Mouse (Mus musculus) adrenal gland, postnatal 4 days (tissue): Measurements from ENCODE around the gene Sh3pxd2a. TPM values are rescaled to one million over a fixed set of nuclear protein-coding genes. Genes with fewer than 3 reads are reported as not detected.

Experiments
- DNase-seq, 2 experiments: peaks; one replicate each; pipeline ENCODE4 v3.0.0; 2021 to 2022; ENCODE audit warnings: low spot score in 2 of 2, mixed read lengths in 2 of 2
- long read RNA-seq, 2 experiments: library from polyadenylated mRNA; stranded (forward); transcript quantifications; one replicate each; pipeline ENCODE4 v2.0.0; 2021
- total RNA-seq, 2 experiments: library from RNA; stranded (reverse); gene quantifications; 2 replicates each; pipeline ENCODE4 v1.2.3; 2021

The Sh3pxd2a gene
- 10 to 100 TPM; 81.7 to 88.7 TPM for total RNA-seq
- long read RNA-seq, experiment 1, partial matches to known transcripts, result 0 of 5 reads
- long read RNA-seq, experiment 1, other reads (novel, unspliced or antisense), result 5 of 5 reads
- long read RNA-seq, experiment 2, partial matches to known transcripts, result 0 of 8 reads
- long read RNA-seq, experiment 2, other reads (novel, unspliced or antisense), result 8 of 8 reads

DNA sequence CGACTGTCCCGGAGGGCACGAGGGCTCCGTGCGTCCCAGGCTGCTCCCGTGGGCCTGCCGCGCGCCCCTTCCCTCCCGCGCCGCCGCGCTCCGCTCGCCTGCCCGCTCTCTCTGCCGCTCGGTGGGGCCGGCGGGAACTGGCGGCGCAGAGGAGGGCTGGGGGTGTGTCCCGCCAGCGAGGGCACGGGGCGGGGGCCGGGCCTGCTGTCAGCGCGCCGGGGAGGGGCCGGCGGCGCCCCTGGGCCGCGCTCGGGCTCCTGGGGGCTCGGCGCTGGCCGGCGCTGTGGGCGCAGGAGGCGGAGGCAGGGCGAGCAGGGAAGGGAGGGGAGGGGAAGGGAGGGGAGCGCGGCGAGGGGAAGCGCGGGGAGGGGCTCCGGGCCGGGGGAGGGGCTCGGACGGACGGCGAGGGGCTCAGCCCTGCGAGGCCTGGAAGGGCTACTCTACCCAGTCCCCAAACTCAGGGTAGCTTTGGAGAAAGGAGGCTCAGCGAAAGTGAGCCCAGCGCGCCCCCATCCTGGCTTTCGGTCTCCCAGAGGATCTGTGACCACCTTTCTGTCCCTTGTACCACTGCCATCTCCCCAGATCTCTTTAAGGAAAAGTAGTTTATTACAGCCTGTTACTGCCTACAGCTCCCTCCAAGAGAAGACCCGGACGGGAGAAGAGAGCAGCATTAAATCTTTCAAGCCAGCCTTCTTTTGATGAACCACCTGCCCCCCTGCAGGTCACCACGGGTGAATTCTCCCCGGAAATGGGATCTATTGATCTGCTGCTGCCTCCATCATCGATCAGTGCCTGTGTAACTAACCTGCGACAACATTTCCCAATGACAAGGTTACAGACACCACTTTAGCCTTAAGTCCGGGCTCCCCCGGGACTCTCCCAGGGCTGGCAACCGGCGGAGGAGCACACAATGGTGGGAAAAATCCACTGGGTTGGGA is at the start of gene Sh3pxd2a:
Sh3pxd2a (minus strand) TSS at position 98 of the 938 bp plus-strand sequence.
- DNase-seq, result peak; percentile 30 to 49

DNA sequence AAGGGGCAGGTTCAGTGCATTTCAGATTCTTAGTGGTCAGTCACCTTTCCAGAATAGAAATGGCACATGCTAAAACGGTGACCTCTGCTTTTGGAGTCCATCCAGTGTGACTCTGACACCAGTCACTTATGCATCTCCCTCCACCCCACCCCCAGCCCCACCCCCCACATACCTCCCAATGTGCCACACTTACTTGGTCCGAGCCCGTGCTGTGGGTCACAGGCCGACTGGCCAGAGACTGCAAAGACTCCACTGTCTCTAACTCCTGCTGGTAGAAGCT is 49.4 kb upstream of the Sh3pxd2a start:
- DNase-seq, result no peak

DNA sequence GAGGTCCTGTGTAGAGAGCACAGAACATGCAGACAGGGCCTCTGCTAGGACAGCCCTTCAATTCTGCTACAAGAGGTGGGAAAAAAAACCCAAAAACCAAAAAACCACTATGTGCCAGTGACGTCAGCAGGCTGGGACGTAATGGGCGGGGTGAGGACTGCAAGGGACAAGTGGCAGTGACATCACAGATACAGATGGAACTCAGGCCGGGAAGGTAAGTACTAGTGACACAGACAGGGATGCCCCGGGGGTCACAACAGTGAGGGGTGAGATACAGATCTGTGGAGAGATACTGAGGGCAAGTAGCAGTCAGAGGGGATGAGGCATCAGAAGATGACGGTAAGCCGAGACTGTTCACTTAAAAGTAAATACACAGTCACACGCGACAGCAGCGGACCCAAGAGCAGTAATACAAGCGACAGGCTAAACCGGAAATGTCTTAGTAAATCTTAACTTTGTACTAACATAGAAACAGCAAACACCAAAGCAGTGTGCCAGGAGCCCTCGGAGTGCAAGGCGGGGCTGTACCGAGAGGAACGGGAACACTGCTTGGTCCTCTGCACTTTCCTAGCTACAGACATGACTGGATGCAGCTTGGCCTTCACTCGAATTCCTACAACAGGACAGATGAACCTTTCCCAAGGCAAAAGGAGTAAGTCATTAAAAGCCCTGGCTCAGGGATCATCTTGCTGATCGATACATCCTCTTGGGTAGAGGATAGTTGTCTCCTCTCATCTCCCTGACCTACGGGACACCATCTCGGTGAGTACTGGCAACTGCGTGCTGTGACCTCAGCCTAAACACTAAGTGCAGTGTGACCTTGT is 48.8 kb upstream of the Sh3pxd2a start:
- DNase-seq, result no peak

DNA sequence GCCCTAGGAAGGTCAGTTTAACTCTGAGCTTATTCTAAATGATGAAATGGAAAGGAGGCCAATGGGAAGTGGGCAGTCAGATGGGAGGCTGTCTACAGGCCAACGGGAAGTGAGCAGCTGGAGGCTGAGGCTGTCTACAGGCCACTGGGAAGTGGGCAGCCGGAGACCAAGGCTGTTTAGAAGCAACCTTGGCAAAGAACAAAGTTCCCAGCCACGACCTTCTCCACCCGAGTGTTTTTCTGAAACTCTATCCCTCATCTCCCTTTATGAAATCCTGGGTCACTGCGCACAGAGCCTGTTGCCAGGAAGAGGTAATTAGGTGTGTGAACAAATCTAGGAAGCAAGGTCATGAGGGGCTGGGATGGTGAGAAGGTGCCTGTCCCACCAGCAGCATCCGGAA is 47.8 kb upstream of the Sh3pxd2a start:
- no peak for DNase-seq

DNA sequence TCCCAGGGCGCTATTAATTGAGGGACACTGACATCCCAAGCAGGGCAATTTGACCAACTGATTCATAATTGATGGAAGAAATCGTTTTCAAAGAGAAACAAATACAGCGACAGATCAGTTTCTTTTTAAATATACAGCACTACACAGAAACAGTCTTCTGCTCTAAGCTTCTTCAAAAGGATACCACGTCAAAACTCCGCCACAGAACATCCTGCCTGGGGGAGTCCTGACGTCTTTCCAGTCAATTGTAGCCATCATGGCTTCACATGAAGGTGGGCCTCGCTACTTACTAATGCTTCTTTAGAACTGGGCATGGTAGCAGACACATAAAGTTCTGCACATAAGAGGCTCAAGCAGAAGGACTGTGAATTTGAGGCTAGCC is 47.1 kb upstream of the Sh3pxd2a start:
- DNase-seq, result no peak

DNA sequence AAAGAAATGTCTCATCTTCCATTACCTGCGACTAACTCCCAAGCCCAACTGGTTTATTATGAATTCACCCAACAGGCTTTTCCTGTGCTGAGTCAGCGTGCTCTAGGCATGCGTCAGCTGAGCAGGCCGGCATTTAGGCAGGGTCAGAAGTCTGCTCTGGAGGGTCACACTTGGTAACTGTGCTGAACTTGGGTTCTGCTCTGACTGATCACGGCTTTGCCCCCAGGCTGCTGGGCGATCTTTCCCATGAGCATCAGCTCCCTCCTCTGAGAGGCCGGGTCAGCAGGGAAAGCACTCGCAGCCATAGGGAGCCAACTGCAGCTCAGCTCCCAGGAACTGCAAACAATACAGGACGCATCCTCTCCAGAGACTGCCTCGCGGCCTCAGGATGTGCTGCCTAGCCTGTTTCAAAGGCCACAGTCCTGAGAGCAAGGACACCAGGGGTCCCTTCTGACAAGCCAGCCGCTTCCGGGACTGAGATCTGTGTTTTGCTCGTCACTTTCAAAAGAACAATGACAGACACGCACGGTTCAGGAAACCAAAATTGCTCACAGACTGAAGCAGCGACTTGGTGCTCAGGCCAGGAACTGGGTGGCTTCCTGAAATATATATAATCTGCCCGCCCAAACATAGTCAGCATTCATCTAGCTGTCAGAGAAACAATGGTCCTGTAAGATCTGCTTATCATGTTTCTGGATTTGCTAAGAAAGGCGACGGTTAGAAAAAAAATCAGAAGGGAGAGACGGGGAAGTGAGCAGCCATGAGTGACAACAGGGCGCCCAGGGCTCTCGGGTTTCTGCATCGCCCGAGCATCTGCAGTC is 46.5 kb upstream of the Sh3pxd2a start:
- no peak for DNase-seq

DNA sequence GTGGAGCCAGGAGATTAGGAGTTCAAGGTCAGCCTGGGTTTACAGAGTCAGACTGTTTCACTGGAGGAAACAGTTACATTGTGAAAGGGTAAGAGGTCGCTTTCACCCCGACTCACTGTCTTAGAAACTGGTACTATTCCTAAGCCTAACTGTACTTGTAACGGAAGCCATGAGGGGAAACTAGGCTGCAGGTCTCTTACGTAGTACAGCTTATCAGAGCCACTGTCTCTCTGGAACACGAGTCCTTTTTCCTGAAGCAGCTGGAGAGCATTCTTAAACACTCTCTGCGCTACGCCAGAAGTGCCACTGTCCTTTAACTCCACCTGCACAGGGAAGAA is 45.9 kb upstream of the Sh3pxd2a start:
- DNase-seq, result no peak

DNA sequence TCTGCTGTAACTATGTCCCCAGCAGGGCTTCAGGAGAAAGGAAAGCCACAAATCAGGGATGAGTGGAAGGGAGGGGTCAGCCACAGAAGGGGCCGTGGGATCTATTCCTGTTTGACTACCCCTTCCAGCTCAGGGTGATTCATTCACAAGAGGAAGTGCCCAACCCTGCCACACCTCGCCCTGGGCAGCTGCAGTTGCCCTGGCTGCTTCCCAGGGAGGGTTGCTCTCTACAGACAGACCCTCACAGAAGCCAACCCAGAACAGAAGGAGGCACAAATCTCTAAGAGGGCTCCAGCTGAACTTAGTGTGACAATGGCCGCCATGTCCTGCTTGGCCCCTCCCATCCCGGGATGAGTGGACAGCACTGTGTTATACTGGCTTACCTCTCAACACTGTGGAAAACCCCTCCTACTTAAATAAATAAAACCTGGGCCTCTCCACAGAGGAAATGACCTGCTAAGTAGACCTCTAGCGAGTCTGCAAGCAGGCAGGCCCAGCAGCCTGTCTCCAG is 44.6 kb upstream of the Sh3pxd2a start:
- DNase-seq, result no peak

DNA sequence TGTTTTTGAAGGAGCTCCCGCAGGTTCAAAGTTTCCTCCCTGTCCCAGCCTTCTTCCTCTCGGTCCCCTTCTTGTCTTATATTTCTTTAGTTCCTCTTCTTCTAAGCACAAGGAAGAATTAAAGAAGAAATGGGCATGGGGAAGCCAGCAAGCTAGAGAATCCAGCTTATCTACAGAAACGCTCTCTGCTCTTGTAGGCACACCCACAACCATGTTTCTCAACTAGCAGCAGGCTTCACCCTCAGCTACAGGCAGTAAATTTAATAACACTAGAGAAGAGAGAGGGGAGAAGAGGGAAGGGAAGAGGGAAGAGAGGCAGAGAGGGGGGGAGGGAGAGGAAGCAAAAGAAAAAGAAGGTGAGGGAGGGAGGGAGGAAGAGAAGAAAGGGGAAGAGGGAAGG is 44.0 kb upstream of the Sh3pxd2a start:
- DNase-seq, result no peak

DNA sequence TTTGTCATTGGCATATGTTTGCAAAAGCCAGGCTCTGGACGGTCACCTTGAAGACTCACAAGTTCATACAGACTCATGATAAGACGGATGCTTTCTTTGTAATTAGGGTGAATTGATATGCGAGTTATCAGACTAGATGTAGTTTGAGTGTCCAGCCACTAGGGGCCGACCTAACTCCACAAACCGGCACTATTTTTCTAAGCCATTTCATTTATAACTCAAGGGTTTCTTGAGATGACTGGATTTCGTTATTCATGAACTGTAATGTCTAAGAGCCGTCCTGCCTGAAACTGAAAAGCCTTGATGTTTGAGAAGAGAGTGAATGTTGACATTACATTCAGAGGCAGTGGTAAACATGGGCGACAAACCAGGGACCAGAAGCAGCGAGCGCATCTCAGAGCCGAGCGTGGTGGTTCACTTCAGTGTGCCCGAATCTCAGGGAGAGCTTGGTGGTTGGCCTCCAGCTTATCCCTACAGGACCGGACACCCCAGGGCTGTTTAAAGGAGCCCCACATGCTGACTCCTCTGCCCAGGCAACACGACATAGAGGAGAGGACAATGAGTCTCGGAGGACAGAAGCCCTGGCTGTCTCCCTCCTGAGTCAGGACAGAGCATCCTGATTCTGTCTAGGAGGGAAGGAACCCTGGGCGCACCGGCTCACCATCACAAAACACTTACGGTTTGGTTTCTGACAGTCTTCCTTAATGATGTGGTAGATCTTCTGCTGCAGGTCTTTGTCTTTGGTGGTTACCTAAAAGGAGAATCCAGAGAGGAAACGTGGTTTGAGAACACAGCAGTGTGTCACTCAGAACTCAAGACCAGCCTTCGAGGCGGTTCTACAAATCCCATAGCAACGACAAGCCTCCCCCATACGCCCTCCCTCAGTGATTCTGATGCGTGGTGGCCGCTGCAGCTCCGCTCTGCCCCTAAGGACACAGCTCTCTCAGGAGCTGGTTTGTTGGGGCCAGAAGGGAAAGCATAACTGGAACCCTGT is 43.2 kb upstream of the Sh3pxd2a start:
- no peak for DNase-seq

DNA sequence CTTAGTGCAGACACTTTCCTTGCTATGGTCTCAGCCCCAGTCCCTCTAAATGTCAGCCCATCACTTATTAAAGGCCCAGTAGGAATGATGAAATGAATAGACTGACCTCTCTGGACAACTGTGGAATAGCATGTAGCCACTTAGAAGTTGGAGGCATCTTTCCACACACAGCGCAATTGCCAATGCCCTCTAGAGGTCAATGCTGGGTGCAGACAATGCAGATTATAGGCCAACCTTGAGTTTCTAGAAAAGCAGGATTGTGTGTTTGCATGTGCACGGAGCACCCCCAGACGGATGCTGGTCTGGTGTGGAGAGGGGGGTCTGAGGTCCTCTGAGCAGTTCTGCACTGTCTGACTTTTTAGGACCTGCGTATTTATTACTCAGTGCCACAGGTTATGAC is 39.4 kb upstream of the Sh3pxd2a start:
- no peak for DNase-seq

DNA sequence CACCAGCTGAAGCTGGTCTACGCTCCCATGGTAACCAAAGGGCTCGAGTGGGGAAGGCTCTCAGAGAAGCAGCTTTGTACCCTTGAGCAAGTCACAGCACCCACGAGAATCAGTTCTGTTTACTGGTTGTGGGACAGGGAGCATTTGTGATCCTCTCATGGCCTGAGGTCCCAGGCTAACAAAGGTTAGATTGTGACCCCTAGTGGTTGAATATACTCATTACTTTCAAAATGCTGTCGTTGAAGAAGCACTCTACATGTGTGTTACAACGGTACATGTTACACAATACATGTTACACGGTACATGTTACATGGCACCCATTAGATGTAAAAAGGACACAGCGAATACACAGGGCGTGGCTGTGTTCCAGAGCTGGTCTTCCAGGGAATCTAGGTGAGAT is 38.4 kb upstream of the Sh3pxd2a start:
- no peak for DNase-seq

DNA sequence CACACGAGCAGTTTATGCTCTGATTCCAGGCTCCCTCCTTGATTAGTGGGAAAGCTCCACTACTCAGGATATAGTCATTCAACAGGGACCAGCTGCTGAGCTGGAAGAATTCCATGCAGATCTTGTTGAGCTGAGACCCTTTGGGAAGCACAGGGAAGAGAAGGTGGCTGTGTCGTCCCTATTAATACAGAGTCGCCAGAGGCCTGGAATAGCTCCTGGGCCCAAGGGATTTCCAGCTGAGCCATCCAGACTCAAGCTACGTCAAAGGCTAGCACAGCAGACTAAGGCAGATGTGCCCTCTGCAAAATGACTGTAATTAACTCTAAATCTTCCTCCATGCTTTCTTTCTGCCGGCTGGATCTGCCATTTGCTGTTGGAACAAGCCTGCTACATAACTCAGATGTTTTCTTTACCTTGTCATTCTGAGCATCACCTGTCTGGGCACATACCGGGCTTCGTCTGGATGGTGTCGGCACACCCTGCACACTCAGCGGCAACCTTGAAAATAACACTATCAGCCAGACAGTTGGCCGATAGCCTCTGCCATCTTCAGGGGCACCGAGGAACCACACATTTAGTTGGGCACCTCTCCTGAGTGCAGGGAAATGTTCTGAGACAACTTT is 36.3 kb upstream of the Sh3pxd2a start:
- no peak for DNase-seq

DNA sequence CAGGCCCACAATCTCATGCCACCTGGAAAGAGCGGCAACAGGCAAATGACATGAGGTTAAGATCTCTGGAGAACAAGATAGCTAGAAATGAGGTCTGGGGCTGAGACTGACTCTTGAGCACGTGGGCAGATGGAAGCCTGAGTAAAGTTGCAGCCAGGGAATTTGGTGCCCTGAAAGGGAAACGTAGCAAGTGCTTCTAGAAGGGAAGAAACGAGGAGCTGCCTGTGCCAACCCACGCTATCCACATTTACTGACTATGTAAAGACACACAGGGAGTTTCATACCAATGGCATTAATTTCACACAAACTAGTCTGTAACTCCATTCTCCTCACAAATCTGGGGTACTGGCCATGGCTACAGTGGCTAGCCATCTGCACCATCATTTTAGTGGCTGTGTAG is 35.6 kb upstream of the Sh3pxd2a start:
- no peak for DNase-seq

DNA sequence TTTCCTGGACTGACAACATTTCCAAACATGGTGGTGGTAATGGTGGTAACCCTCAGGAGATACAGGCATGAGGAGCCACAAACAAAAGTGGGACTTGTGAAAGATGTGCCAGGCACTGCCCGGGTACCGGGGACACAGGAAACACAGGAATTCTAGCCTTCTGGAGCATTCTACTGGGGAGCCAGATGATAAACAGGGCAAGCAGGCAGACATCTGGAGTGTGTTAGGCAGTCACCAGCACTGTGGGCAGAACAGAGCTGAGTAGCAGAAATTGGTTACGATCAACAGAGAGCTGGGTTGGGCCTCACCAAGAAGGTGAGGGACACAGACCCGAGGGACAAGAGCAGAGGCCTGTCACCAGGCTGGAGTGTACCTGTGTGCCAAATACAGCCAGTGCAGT is 34.7 kb upstream of the Sh3pxd2a start:
- DNase-seq, result no peak

DNA sequence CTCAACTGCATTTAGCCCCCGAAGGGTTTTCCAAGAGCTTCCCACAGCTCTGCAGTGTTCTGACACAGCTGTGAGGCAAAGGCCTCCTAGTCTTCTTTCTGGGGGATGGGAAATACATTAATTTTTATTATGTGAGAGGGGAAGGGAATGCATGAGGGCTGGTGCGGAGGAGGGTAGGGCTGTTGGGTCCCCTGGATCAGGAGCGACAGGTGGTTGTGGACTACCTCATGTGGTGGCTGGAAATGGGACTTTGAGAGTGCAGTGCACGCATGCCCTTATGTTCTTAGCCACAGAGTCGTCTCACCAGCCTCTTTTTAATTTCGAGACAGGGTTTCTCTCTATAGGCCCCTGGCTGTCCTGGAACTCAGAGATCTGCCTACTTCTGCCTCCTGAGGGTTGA is 33.5 kb upstream of the Sh3pxd2a start:
- no peak for DNase-seq

DNA sequence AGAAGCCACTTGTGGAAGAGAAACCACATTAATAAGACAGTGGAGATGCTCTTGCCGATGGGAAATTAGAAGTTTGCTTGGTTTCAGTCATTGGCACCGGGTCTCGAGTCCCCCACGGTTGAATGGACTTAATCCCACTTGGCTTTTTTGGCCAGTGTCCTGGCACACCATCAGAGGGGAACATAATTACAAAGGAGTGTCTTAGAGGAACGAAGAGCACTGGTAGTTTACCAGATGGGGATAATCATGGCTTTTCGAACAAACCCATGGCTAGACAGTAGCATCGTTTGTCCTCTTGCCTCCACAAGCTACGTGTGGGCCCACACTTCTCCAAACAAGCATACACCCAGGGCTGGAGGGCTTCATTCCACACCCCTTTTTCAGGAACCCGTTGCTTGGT is 33.1 kb upstream of the Sh3pxd2a start:
- no peak for DNase-seq

DNA sequence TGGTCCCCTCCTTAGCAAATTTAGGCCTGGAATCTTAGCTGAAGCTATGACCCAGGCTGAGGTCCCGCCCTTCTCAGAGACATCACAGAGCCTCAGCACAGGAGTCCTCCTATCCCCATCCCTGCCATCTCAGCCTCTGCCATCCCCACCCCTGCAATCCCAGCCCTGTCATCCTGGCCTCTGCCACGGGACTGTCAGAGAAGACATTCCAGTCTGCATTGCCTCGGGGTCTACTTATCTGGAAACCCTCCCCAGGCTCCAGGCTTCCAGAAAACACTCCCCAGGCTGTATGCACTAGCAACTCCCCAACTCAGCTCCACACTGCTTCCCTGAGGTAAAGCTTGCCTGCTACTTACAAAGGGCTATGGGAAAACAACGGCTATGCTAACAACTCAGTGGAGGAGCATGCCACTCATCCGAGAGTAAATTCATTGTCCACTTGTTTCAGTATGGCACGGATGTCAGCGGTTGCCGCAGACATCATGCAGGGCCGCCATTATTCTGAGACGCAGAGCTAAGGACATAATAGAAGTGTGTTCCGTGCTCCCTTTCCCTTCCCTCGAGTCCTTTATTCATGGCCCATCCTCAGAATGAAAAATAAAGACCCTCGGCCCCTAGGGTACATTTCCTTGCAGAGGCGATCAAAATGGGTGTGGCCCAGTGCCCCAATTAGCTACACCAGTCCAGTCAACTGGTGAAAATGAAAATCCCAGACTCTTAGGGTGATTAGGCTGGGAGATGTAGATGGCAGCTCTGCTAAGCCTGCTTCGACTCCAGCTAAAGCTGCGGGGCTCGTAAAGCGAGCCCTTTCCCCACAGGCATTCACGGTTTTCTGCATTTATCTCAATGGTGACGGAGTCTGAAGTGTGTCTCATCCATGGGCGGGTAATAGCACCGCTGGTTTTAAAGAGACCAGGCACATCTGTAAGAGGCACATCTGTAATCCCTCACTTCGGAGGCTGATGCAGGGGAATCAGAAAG is 29.1 kb upstream of the Sh3pxd2a start:
- no peak for DNase-seq
